Mouse (Mus musculus) NIH3T3 (cell line): Measurements from ENCODE around the gene Itprid2.

ENCODE experiments used
- DNase-seq: peaks from one replicate; pipeline ENCODE4 v3.0.0-alpha.2; 2012; ENCODE audit warnings: low read depth

Itprid2 gene

GRCm38 (mm10) chr2:79651185-79651584 is 16.0 kb downstream of the Itprid2 start:
- DNase-seq: no peak

GRCm38 (mm10) chr2:79651701-79652100 is 16.5 kb downstream of the Itprid2 start:
- DNase-seq: no peak

GRCm38 (mm10) chr2:79652502-79652901 is 17.4 kb downstream of the Itprid2 start:
- DNase-seq: no peak

GRCm38 (mm10) chr2:79653093-79653808 is 18.1 kb downstream of the Itprid2 start:
- DNase-seq: no peak

GRCm38 (mm10) chr2:79653809-79654164 is 18.6 kb downstream of the Itprid2 start:
- DNase-seq: no peak

- DNase-seq: no peak
Observed at GRCm38 (mm10) chr2:79657062-79657461, 21.9 kb downstream of the Itprid2 start.

- no peak for DNase-seq
Observed at GRCm38 (mm10) chr2:79660417-79661185, 25.4 kb downstream of the Itprid2 start.

- DNase-seq: no peak
Observed at GRCm38 (mm10) chr2:79661486-79662104, 26.4 kb downstream of the Itprid2 start.

- DNase-seq: no peak
Observed at GRCm38 (mm10) chr2:79664532-79665286, 29.6 kb downstream of the Itprid2 start.

- no peak for DNase-seq
Observed at GRCm38 (mm10) chr2:79665492-79665891, 30.3 kb downstream of the Itprid2 start.

GRCm38 (mm10) chr2:79675266-79675665 is 40.1 kb downstream of the Itprid2 start:
- DNase-seq: no peak

GRCm38 (mm10) chr2:79677663-79678257 is 42.6 kb downstream of the Itprid2 start:
- DNase-seq: peak; percentile 12

- DNase-seq: no peak
Observed at GRCm38 (mm10) chr2:79681672-79682071, 46.5 kb downstream of the Itprid2 start.

GRCm38 (mm10) chr2:79683258-79683657 is 48.1 kb downstream of the Itprid2 start:
- no peak for DNase-seq

- no peak for DNase-seq
Observed at GRCm38 (mm10) chr2:79690838-79691237, 55.7 kb downstream of the Itprid2 start.

GRCm38 (mm10) chr2:79695190-79695589 is 60.0 kb downstream of the Itprid2 start:
- DNase-seq: no peak

GRCm38 (mm10) chr2:79695939-79696338 is 60.8 kb downstream of the Itprid2 start:
- DNase-seq: no peak

- DNase-seq: peak; percentile 57
Observed at GRCm38 (mm10) chr2:79696478-79697230, 61.5 kb downstream of the Itprid2 start.

- DNase-seq: peak; percentile 77
Observed at GRCm38 (mm10) chr2:79698166-79698565, 63.0 kb downstream of the Itprid2 start.

- no peak for DNase-seq
Observed at GRCm38 (mm10) chr2:79704773-79705172, 69.6 kb downstream of the Itprid2 start.

GRCm38 (mm10) chr2:79707575-79707974 is 72.4 kb downstream of the Itprid2 start, which contains the start of gene Ppp1r1c:
Ppp1r1c (plus strand) TSS chr2:79707780.
- DNase-seq: no peak
